Mouse (Mus musculus) layer of hippocampus, adult 11-12 months (tissue): ENCODE results near the gene Nisch.

Experiments used
- DNase-seq: peaks from one replicate; pipeline ENCODE4 v3.0.0; 2022; ENCODE audit warnings: low spot score

The Nisch gene

GRCm38 (mm10) chr14:31215157-31216002 is 1.4 kb downstream of the Nisch start:
- DNase-seq: peak; percentile 66

- DNase-seq: no peak
Measured at GRCm38 (mm10) chr14:31214684-31215083, 2.1 kb downstream of the Nisch start.

DNA sequence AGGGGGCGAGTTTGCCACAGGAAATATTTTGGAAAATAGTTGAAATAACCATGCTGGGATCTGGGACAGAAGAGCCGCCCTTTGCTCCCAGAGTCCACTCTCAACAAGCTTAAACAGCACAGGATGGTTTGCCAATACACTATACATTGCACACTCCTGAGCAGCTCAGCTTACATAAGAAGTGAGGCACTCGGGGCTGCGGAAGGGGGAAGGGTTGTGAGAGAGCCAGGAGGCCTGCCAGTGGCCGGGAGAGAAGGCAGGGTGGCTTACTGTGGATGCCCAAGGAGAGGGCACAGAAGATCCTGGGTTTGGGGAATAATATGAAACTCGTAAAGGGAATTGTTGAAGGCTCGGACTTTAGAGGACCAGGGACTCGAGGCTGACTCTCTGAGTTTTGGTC is 2.9 kb downstream of the Nisch start:
- no peak for DNase-seq

DNA sequence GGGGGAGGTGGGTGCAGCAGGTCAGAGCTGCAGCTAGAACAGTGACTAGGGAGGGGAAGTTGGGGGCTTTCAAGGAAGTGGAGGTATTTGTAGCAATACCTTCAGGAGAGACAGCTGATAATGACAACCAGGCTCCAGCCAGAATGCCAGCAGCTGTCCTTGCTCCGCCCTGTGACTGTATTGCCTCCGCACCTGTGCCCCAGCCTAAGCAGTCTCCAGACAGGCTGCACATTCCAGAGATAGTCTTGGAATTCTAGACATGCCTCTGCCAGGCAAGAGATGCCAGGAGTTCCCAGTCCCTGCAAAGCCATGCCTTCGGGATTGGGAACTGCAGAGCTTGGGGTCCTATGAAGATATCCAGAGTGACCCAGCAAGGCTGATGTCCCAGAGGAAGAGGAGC is 4.2 kb downstream of the Nisch start:
- DNase-seq: no peak

GRCm38 (mm10) chr14:31211854-31212253 is 4.9 kb downstream of the Nisch start:
- no peak for DNase-seq

GRCm38 (mm10) chr14:31209133-31209557 is 7.6 kb downstream of the Nisch start:
- no peak for DNase-seq

DNA sequence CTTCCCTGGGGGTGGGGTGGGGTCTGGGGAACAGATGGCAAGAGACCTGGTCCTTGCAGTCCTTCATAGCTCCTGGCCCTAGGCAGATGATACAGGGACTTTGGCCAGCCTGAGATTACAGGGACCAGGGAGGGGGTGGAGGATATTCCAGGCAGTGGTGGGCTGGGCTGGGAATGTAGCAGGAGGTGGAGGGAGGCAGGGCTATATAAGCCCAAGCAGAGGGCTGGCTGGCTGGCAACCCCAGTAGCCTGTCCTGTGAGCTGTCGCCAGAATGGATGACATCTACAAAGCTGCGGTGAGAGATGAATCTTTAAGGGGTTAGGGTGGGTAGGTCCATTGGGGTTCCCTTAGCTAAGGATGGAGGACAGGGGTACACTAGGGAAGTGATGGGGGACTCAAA is 8.7 kb downstream of the Nisch start, which contains the start of gene Tnnc1:
Gene Tnnc1, plus strand, starts transcription at position 229 of the 400 bp plus-strand sequence.
- no peak for DNase-seq

DNA sequence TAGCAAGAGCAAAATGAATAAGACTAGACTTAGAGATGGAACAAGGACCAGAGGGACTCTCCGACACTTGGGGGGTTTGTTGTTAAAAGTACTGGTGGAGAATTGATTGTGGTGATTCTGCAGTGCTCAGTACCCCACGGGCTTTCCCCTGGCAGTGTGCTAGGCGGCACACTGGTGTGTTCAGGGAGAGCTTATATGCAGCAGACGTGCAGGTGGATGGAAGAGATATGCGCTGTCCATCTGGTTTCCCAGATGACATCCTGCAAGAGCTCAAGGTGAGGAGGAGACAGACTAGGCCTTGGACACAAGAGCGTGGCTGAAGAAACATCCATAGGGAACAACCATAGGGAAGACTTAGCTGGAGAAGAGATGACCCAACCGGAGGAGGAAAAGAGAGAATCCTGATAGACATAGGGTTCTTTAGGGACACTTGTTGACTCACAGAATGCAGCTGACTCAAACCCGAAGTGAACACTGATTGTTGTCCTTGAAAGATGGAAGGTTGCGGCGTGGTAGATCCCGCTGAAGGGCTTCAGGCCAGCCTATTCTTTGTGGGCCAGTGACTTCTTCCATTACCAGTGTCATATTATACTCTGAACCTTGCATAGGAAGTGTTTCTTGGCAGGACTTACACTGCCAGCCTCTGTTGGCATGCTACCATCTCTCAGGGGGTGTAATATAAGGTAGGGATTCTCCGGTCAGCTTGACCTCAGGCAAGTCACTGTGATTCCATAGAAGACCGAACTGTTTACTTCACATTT is 9.5 kb downstream of the Nisch start:
- no peak for DNase-seq

DNA sequence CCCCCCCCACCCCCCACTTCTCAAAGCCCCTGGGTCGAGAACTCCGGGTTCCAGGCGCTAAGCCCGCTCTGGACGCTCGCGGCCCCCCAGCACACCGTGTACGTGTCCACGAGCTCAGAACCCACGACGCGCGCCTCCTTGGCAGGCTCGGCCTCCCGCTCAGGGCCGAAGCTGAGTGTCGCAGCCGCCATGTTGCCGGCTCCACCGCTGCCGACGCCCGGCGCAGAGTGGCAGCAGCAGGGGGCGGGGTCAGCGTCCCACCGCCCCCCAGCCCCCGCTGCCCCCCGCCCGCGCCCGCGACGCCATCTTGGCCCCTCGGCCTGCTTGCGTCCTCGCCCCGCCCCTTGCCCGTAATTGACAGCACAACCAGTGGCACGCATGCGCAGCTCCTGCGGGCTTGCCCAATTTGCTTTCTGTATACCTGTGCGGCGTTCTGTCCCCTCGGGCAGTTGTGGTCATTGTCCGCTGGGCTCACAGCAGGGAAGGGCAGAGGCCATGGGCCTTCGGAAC is 10.2 kb downstream of the Nisch start:
- DNase-seq: peak; percentile 96

GRCm38 (mm10) chr14:31205562-31206467 is 10.9 kb downstream of the Nisch start:
- peak; percentile 50 for DNase-seq

DNA sequence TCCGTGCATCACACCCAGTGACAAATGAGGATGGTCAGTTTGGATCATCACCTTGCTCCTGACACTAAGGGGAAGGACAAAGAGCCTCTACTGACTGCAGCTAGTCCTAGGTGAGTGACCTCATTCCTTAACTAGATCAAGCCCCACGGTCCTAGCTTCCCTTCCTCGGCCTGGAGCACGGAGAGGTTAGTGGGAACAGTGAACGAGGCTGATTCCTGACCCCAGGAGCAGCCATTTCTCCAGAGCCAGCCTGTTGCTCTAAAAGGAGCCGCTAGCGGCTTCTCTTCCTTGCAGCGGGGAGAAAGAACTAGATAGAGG is 11.5 kb downstream of the Nisch start:
- no peak for DNase-seq

DNA sequence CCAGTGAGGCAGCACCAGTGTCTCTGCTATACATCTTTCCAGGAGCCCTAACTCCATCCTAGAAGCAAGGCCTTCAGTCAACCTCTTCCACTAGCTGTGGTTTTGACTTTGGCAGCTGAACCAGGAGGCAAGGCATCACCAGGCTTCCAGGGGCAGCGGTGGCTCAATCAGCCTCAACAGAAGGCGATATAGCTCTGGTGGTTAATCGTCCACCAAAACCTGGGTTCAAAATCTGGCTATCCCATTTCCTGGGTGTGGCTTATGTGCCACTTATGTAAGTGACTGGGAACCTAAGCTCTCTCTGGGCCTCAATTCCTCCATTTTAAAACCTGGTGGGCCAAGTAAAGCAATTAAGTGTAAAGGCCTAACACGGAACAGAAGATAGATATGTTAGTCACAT is 11.9 kb downstream of the Nisch start:
- no peak for DNase-seq

GRCm38 (mm10) chr14:31200038-31200437 is 16.7 kb downstream of the Nisch start:
- DNase-seq: no peak

- DNase-seq: no peak
Measured at GRCm38 (mm10) chr14:31199599-31199998, 17.1 kb downstream of the Nisch start.

- DNase-seq: no peak
Measured at GRCm38 (mm10) chr14:31197547-31198516, 18.9 kb downstream of the Nisch start.

DNA sequence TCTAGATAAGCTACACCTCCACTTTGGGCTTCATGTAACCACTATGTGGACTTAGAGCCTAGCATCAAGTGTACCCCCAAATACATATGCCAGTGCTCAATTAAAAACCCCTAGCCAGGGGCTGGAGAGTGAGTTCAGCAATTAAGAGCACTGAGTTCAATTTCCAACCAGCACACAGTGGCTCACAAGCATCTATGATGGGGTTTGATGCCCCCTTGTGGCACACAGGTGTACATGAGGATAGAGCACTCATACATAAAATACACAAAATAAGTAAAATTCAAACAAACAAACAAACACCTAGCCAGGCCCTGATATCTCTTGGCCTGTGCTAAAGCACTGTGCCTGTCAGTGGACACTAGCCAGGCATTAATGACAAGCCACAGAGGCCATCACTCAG is 20.8 kb downstream of the Nisch start:
- DNase-seq: no peak

DNA sequence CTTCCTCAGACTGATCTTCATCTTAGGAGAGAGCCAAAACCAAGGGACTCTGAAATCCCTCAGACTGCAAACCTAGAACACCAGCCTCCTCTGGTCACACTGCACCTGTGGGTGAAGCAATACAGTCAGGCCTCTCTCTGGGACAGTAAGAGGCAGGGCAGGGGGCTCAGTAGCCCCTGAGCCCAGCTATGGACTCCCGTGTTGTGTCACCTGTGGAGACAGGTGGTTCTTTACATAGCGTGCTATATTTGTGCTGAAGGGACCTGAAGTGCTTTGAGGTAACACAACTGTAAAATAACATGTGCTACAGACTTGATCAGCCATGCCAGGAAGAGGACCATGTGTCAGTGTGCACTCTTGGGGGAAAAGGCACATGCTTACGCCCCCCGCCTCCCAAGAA is 21.2 kb downstream of the Nisch start:
- no peak for DNase-seq

GRCm38 (mm10) chr14:31194891-31195513 is 21.7 kb downstream of the Nisch start:
- DNase-seq: no peak

DNA sequence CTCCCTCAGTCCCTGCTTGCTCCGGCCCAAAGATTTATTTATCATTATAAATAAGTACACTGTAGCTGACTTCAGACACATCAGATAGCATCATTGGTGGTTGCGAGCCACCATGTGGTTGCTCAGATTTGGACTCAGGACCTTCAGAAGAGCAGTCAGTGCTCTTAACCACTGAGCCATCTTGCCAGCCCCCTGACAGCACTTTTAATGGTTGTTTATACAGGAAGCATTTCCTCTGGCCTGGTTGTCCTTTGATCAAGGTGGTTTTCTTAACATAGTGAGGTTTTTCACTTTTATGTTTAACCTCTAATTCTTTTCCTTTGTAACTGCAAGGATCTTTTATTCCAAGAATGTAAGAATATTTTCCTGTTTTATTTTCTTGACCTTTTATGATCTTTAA is 22.3 kb downstream of the Nisch start:
- no peak for DNase-seq

- DNase-seq: no peak
Measured at GRCm38 (mm10) chr14:31193791-31194190, 23.0 kb downstream of the Nisch start.
